Mouse (Mus musculus): ENCODE results near the gene Epha5.
A peak's percentile ranks its signal among the peaks of the same experiment; 100 is the strongest.

Gene Epha5

DNA sequence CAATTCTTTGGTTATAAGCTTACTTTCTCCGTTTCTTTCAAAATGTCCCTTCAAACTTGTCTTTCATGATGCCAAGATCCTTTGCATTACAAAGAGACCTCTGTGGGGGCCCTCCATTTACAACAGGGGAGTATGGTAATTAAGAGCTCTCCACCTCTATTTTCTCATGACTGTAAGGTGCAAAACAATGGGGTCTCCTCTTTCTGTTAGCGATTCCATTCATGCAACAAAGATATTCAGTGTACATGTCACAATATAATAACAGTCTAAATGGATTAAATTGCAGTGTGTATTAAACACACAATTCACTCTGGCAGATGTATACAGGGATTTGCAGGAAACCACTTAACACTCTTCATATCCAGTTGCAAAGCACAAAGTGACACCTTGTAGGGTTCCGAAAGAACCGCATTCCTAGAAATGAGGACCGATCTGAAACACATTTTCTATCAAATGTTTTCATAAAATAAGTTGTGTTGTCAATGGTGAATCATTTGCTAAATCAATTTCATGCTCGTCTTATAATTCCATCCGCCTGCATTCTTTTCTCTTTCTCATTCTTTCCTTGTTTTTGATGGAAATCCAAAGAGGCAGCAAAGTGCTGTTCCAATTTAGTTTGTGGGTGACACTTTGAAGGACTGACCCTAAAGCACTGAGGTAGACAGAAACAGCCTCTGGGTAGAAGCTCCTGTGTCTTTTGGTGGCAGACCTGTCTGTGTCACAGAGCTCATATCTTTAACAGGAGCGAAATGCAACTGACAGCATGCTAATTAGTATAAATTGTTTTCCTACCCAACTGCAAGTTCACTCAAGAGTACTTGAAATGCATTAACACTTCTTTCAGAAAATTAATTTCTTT, 118.1 kb downstream of the Epha5 start:
- no peak for DNase-seq

DNA sequence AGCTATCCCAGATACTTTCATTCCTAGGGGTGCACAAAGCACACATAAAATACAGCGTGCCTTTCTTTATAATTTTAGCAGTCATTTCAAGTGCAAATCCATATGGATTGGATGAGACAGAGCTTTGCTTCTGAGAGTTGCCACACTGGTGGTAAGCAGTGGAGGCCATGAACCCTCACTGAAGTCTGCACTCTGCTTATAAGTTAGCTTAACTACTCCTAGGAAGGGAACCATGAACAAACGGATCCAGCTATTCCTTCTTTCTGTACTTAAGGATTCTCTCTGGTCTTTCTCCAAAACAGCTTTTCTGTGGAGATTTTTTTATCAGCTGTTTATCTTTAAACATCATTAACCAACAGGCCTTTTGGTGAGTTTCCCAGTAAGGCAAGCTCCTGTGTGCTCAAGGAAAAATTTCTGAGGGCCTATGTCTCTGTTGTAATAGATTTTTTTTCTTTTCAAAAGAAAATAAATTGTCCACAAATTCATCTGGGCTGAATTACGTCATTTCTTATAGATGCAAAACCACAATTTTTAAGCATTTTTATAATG, 127.7 kb downstream of the Epha5 start:
- DNase-seq: no peak

- DNase-seq: no peak
Measured at GRCm38 (mm10) chr5:84281290-84282017, 135.7 kb downstream of the Epha5 start.

DNA sequence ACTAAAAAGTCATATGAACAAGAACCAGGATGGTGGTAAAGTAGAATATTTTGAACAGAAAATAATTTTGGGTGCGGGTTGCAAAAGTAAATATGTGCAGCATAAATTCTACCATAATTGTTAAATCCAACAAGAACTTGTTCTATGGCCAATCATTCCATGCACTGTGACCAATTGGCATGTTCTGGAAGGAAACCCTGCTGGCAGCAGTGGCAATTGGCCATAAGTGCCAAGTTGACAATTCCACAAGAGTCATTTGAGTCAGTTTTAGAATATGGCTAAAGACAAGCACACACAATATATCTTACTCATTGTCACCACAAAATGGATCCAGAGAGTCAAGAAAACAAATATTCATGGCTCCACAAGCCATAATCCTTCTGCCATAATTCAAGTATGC, 140.2 kb downstream of the Epha5 start:
- no peak for DNase-seq

DNA sequence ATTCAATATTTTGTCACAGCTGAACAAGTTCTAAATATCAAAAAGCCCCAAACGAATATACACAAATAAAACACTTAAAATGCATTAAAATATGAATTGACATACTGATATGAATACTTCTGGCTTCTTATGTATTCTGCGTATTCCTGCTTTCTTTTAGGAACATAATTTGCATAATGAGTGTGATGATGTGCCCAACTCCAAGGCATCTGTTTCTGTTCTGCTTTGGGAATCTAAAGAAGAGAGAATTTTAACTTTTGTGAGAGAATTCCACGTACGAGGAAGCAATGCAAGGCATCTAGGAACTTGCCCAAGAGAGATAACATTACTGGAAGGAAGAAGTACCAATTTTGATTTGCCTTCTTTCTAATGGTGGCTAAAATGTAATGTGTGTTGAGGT, 151.8 kb downstream of the Epha5 start:
- no peak for DNase-seq

DNA sequence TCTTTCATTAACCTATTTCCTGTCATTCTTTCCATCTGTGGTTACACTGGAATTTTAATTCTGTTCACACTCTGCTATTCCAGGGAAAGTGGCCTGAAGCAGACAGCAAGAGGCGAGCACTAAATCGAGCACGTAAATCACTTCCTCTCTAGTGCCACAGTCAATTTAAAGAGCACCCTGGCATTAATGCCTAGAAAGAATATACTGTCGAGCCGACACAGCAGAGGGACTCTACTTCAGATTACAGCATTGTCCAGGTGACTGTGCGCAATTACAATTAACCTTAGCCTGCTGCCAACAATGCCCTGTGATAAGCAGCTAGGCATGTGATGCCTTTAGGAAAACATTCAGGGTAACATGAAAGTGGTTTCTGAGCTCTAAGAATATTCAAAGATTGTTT, 153.2 kb downstream of the Epha5 start:
- DNase-seq: no peak

- no peak for DNase-seq
Measured at GRCm38 (mm10) chr5:84229971-84230370, 187.2 kb downstream of the Epha5 start.

GRCm38 (mm10) chr5:84208609-84209008, 208.6 kb downstream of the Epha5 start:
- DNase-seq: no peak

DNA sequence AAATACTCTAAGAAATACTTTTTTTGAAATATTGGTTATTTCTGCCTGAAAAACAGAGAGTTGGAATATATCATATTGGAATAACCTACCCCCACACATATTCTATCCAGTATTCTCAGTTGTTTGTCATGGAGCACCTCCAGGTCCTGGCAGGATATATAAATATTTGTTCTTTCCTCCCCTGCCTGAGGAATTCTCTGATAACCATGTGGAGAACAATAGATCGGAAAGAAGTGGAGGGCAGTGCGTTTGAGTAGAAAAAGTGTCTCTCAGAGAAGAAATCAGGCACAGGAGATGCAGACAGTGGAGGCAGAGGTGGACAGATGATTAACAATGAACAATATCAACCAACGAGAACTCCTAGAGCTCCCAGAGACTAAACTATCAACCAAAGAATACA, 223.8 kb downstream of the Epha5 start:
- DNase-seq: no peak

GRCm38 (mm10) chr5:84184189-84184588, 233.0 kb downstream of the Epha5 start:
- no peak for DNase-seq

GRCm38 (mm10) chr5:84153095-84153494, 264.1 kb downstream of the Epha5 start:
- peak; percentile 72 for DNase-seq

DNA sequence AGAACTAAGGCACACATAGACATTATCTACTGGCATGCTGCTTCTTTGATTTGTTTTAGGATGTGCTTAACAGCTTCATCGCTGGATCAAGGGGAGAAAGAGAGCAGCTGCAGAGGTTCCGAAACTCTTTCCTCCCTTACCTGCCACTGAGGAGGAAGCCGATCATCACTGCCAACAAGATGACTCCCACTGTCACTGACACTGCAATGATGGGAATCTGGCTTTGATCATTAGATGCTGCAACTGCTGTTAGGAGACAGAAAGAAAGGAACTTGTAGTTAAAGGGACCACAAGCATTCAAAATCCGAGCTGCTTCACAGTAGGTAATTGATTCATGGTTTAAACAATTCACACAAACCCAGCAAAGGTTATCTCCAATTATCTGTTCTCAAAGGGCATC, 275.0 kb downstream of the Epha5 start:
- no peak for DNase-seq

GRCm38 (mm10) chr5:84095947-84096346, 321.2 kb downstream of the Epha5 start:
- no peak for DNase-seq

DNA sequence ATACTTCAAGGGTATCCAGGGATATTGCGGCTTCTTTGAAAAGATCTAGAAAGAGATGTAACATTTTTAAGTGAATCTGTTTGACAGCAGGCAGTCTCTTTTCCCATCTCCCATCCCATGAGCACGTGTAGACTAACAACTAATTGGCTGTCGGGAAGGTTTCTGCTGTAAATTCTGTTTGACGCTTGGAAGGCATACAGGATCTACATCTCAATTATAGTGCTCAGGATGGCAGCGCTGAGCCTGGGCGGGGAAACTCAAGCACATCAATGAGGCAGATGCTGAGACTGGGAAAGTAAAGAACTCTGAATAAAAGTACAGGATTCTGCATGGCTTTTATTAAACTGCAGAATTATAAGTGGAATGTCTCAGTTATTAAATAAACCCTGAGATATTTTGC, 335.9 kb downstream of the Epha5 start:
- no peak for DNase-seq

DNA sequence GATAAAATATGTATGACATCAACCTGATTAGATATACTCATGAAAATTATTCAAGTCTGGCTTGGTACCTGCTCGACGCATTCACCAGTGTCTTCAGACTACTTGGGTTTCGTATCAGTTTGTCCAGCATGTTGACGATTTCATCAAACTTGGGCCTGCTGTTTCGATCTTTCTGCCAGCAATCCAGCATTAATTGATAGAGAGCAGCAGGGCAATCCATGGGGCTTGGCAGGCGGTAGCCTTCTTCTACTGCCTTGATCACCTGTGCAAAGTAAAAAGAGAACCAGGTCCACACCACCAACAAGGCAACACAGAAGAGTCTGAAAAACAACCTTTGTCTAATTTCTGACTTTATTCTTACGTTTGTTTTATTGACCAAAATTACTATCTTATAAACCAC, 346.2 kb downstream of the Epha5 start:
- DNase-seq: no peak

DNA sequence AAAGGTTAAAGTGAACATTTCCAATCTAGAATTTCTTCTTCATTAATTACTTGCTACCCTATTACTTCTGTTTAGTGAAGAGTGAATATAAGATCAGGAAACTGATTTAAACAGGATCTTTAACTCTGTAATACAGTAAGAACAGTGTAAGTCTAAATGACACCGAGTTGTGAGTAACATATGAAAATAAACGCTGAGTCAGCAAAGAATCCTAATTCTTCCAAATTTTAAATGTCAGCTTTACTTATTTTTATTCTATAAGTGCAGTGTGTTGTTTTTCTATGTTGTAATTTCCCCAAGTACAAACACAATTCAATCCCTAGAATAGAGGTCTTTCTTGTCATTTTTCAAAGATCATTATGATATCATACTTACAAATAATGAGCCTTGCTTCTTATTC, 363.3 kb downstream of the Epha5 start:
- no peak for DNase-seq

DNA sequence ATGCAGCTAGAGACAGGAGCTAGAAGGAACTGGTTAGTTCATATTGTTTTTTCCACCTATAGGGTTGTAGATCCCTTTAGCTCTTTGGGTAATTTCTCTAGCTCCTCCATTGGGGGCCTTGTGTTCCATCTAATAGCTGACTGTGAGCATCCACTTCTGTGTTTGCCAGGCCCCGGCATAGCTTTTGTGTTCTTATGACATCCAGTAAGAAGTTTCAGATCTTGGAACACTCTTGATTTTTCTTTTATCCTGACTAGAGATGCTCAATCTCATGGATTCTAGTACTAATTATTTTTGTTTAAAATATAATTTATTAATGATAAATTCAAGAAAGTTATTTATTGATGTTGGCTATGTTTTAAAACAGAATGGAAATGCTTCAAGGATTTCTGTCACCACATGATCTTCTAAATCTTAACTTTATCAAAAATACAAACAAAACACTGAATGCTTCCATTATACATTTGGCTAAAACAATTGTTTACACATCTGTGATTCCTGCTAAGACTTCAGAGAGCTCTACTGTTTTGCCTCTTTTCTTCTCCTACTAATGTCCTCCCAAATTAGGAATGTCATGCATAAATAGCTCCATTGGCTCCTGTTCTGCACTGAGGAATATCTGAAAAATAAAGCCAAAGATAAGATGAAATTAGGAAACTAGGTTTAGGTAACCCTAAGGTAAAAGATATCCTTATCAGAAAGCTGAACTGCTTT, 379.8 kb downstream of the Epha5 start:
- no peak for DNase-seq
